Comparison of ENCODE assay signal across 16 mouse cellular contexts in genomic region chr10:5453830-5454229, GRCm38 (mm10).
"Had no signal": no experiment of that assay in that cellular context is flagged by ENCODE, and none has a peak within 500 bp of the region (broad histone marks: within the 10 kb centered on the region; RNA-seq: fewer than 3 reads in every experiment).

No protein-coding gene starts in this region.

- H3K27me3 ChIP-seq: limb, embryonic 12.5 days; limb, embryonic 15.5 days; midbrain, embryonic 13.5 days had no signal

- H3K27ac ChIP-seq: limb, embryonic 12.5 days; limb, embryonic 15.5 days; liver, embryonic 14.5 days; macrophage; midbrain, embryonic 13.5 days had no signal

- H3K9me3 ChIP-seq: limb, embryonic 12.5 days; limb, embryonic 15.5 days; midbrain, embryonic 13.5 days had no signal

- ATAC-seq: liver, postnatal 0 days; lung, postnatal 0 days had no signal

- H3K4me1 ChIP-seq: limb, embryonic 12.5 days; limb, embryonic 15.5 days; midbrain, embryonic 13.5 days had no signal

- H3K4me3 ChIP-seq: limb, embryonic 12.5 days; limb, embryonic 15.5 days; midbrain, embryonic 13.5 days; myocyte had no signal

- DNase-seq: kidney, adult 9 months; kidney, postnatal 14 days; kidney, postnatal 4 days; left cerebral cortex, postnatal 4 days; liver, postnatal 0 days; lung, embryonic 14.5 days; thymus, adult 18-20 months; thymus, postnatal 36 days had no signal

- H3K9ac ChIP-seq: limb, embryonic 12.5 days; limb, embryonic 15.5 days; liver, embryonic 14.5 days; liver, postnatal 0 days; lung, embryonic 14.5 days; midbrain, embryonic 13.5 days had no signal

- H3K4me2 ChIP-seq: limb, embryonic 12.5 days; limb, embryonic 15.5 days; liver, embryonic 11.5 days; lung, embryonic 14.5 days; midbrain, embryonic 13.5 days had no signal

- H3K36me3 ChIP-seq: limb, embryonic 12.5 days; limb, embryonic 15.5 days; midbrain, embryonic 13.5 days had no signal
